Mouse (Mus musculus) heart, embryonic 13.5 days (tissue): Measurements from ENCODE around the gene Zscan4f. TPM values are rescaled to one million over a fixed set of nuclear protein-coding genes. Genes with fewer than 3 reads are reported as not detected.
"Not testable (repeated sequence)": the region's sequence is repeated elsewhere in the genome, so short reads cannot be mapped to it uniquely, and the experiment has no call there.

ENCODE experiments used
- ATAC-seq: fragments of 200-750 bp; cut with Nextera tagmentation; 2 replicates; pipeline ENCODE4 v1.8.0; 2017; ENCODE audit warnings: moderate TSS enrichment; ENCODE audit not compliant: insufficient number of reproducible peaks, low FRiP score, low TSS enrichment; ENCODE audit errors: extremely low read depth
- H3K27ac ChIP-seq: fragments of 300-500 bp; sonication (generic); replicated peaks from 2 replicates; pipeline ENCODE4 v1.5.1; 2015; ENCODE audit warnings: moderate library complexity, mild to moderate bottlenecking, inconsistent platforms
- H3K27me3 ChIP-seq: fragments of 300-500 bp; sonication (generic); replicated peaks from 2 replicates; pipeline ENCODE4 v1.6.1; 2015; ENCODE audit warnings: mild to moderate bottlenecking, inconsistent platforms
- H3K36me3 ChIP-seq: fragments of 300-500 bp; sonication (generic); 2 replicates; pipeline ENCODE4 v1.6.1; 2015; ENCODE audit warnings: mild to moderate bottlenecking, inconsistent platforms
- H3K4me1 ChIP-seq: fragments of 300-500 bp; sonication (generic); 2 replicates; pipeline ENCODE4 v1.6.1; 2015; ENCODE audit warnings: inconsistent platforms
- H3K4me2 ChIP-seq: fragments of 300-500 bp; sonication (generic); 2 replicates; pipeline ENCODE4 v1.6.1; 2015; ENCODE audit warnings: inconsistent platforms, mild to moderate bottlenecking, moderate library complexity
- H3K4me3 ChIP-seq: fragments of 300-500 bp; sonication (generic); 2 replicates; pipeline ENCODE4 v1.5.1; 2015; ENCODE audit warnings: moderate library complexity, mild to moderate bottlenecking, inconsistent platforms
- H3K9ac ChIP-seq: fragments of 300-500 bp; sonication (generic); 2 replicates; pipeline ENCODE4 v1.6.1; 2015; ENCODE audit warnings: inconsistent platforms, mild to moderate bottlenecking, moderate library complexity
- H3K9me3 ChIP-seq: fragments of 300-500 bp; sonication (generic); 2 replicates; pipeline ENCODE4 v1.6.1; 2016; ENCODE audit warnings: inconsistent platforms
- WGBS: fragments of 180-500 bp; shearing (Covaris S2); methylation state at CpG from one replicate; pipeline ENCODE4 v1.1.7; 2015; ENCODE audit warnings: mixed read lengths; 5-methylcytosine and 5-hydroxymethylcytosine counted together
- microRNA-seq: library from miRNA; unstranded; fragments of <30 nt; microRNA quantifications from one replicate; pipeline ENCODE4, GENCODE M21; 2016
- polyA plus RNA-seq: library from polyadenylated mRNA; unstranded; fragments of >200 nt; fragmentation: Nextera tagmentation; extraction: Ambion mirVana; gene quantifications from 2 replicates; pipeline ENCODE4 v1.2.1, GENCODE M21; 2015

Gene Zscan4f
- polyA plus RNA-seq, result not detected in 2 replicates

- 87% methylated on average over 3 of the region's 3 CpGs for WGBS
- H3K9me3 ChIP-seq, ATAC-seq, H3K9ac ChIP-seq, H3K27ac ChIP-seq, H3K4me2 ChIP-seq, H3K27me3 ChIP-seq, H3K4me1 ChIP-seq, H3K4me3 ChIP-seq, H3K36me3 ChIP-seq: not testable (repeated sequence)
These were observed at the start of gene Zscan4f for GRCm38 (mm10) chr7:11397615-11398014. Zscan4f (plus strand) TSS chr7:11397915.

GRCm38 (mm10) chr7:11384641-11385040 is 13.1 kb upstream of the Zscan4f start:
- not testable (repeated sequence) for H3K36me3 ChIP-seq, H3K4me2 ChIP-seq, H3K27ac ChIP-seq, H3K4me3 ChIP-seq, H3K4me1 ChIP-seq, H3K9ac ChIP-seq, ATAC-seq, H3K27me3 ChIP-seq, H3K9me3 ChIP-seq

Small RNAs within 50 kb of the gene (microRNA-seq; reads per million reads assigned to microRNA genes)
- gene Gm23087, result not detected

Other genes starting within 250 kb of the Zscan4f start
- gene Zscan4d, start 231.8 kb upstream of the Zscan4f start, polyA plus RNA-seq, result not detected in 2 replicates
- not detected in 2 replicates for gene Zscan4e, start 87.2 kb upstream of the Zscan4f start, polyA plus RNA-seq
- not detected in 2 replicates for gene Zscan4-ps2, start 116.4 kb downstream of the Zscan4f start, polyA plus RNA-seq
- gene Zscan4-ps3, start 211.4 kb downstream of the Zscan4f start, polyA plus RNA-seq, result not detected in 2 replicates